Mouse (Mus musculus) cerebellum, adult 2 months (tissue): ENCODE data around the gene Klf9.

Experiments used
- CTCF ChIP-seq: fragments of 200-500 bp; IDR thresholded peaks from 2 replicates; pipeline ENCODE4 v1.5.1; 2011; ENCODE audit warnings: low read depth, mild to moderate bottlenecking, control low read depth, low read length, moderate library complexity, borderline replicate concordance; ENCODE audit not compliant: insufficient read depth
- POLR2A ChIP-seq: fragments of 200-500 bp; IDR thresholded peaks from 2 replicates; pipeline ENCODE4 v1.6.1; 2011; ENCODE audit warnings: low read length, control low read depth, borderline replicate concordance; ENCODE audit not compliant: insufficient read depth

- TF ChIP-seq CTCF (no peak), POLR2A (no peak)
Measured at GRCm38 (mm10) chr19:23191486-23191885, 50.5 kb downstream of the Klf9 start.
